Mouse (Mus musculus) adrenal gland, postnatal 36 days (tissue): ENCODE results near the gene Macrod2. TPM values are rescaled to one million over a fixed set of nuclear protein-coding genes. Genes with fewer than 3 reads are reported as not detected.

Experiments used
- DNase-seq, 2 experiments: peaks; one replicate each; pipeline ENCODE4 v3.0.0; 2021; ENCODE audit warnings: mixed read lengths in 1 of 2
- total RNA-seq, 2 experiments: library from RNA; stranded (reverse); gene quantifications; 2 replicates each; pipeline ENCODE4 v1.2.3; 2021

The Macrod2 gene
- total RNA-seq, 2 experiments from 2014 or later: 5.3 to 8.6 TPM

GRCm38 (mm10) chr2:142232828-142233227, 1837.7 kb downstream of the Macrod2 start:
- DNase-seq: no peak

GRCm38 (mm10) chr2:142243483-142243882, 1848.4 kb downstream of the Macrod2 start:
- DNase-seq: no peak

- DNase-seq: no peak
Measured at GRCm38 (mm10) chr2:142250383-142250782, 1855.3 kb downstream of the Macrod2 start.

- no peak for DNase-seq
Measured at GRCm38 (mm10) chr2:142251518-142251917, 1856.4 kb downstream of the Macrod2 start.

GRCm38 (mm10) chr2:142253913-142254312, 1858.8 kb downstream of the Macrod2 start:
- peak; percentile 68 to 69 for DNase-seq

- no peak for DNase-seq
Measured at GRCm38 (mm10) chr2:142254566-142254965, 1859.5 kb downstream of the Macrod2 start.

GRCm38 (mm10) chr2:142257501-142257900, 1862.4 kb downstream of the Macrod2 start:
- no peak for DNase-seq

GRCm38 (mm10) chr2:142261046-142261445, 1865.9 kb downstream of the Macrod2 start:
- no peak for DNase-seq

- DNase-seq: no peak
Measured at GRCm38 (mm10) chr2:142264697-142265096, 1869.6 kb downstream of the Macrod2 start.

- no peak for DNase-seq
Measured at GRCm38 (mm10) chr2:142267836-142268235, 1872.7 kb downstream of the Macrod2 start.

- DNase-seq: no peak
Measured at GRCm38 (mm10) chr2:142286761-142287160, 1891.7 kb downstream of the Macrod2 start.

- no peak for DNase-seq
Measured at GRCm38 (mm10) chr2:142294831-142295230, 1899.7 kb downstream of the Macrod2 start.

- DNase-seq: no peak
Measured at GRCm38 (mm10) chr2:142303098-142303911, 1908.2 kb downstream of the Macrod2 start.

- no peak for DNase-seq
Measured at GRCm38 (mm10) chr2:142303912-142304182, 1908.7 kb downstream of the Macrod2 start.

GRCm38 (mm10) chr2:142323158-142323557, 1928.0 kb downstream of the Macrod2 start:
- DNase-seq: no peak

GRCm38 (mm10) chr2:142326737-142327136, 1931.6 kb downstream of the Macrod2 start:
- DNase-seq: no peak

- no peak for DNase-seq
Measured at GRCm38 (mm10) chr2:142329761-142330160, 1934.7 kb downstream of the Macrod2 start.

GRCm38 (mm10) chr2:142334441-142335102, 1939.5 kb downstream of the Macrod2 start:
- no peak for DNase-seq

GRCm38 (mm10) chr2:142335103-142335999, 1940.2 kb downstream of the Macrod2 start:
- no peak for DNase-seq

GRCm38 (mm10) chr2:142344021-142344420, 1948.9 kb downstream of the Macrod2 start:
- no peak for DNase-seq

GRCm38 (mm10) chr2:142344758-142345157, 1949.6 kb downstream of the Macrod2 start:
- no peak for DNase-seq

GRCm38 (mm10) chr2:142349805-142350204, 1954.7 kb downstream of the Macrod2 start:
- DNase-seq: no peak

GRCm38 (mm10) chr2:142362888-142363287, 1967.8 kb downstream of the Macrod2 start:
- no peak for DNase-seq
